Mouse (Mus musculus): ENCODE results near the gene Zbtb20.

DNA sequence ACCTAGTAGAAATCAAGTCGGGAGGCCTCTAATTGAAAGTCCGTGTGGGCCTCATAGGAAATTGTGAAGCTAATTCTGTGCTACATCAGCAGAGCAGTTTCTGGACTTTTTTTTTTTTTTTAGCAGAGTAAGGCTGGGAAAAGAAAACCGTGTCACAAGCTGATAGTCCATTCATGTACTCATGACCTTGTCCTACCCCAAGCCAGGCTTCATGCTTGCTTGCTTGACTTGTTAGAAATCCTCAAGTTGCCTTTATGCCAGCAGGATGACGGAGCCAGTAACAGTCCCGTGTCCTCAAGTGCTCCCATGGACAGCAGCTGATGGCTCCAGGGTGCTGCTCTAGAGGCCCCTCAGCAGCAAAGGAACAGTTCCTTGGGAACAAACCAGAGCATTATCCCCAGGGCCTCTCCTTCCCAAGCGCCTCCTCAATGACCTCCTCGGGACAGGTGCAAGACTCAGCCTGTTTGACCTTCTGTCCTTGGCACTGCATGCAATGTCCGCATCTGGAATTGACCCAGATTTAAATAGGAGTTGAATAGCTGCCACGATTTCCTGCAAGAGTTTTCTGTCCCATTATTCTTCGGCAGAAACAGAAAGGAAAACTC, 588.9 kb downstream of the Zbtb20 start:
- TF ChIP-seq CTCF (IDR thresholded peaks at IDR 0.05) (no peak), EP300 (IDR thresholded peaks at IDR 0.05) (no peak)
